Mouse (Mus musculus): ENCODE measurements around the gene Zfp683. TPM values are rescaled to one million over a fixed set of nuclear protein-coding genes. Genes with fewer than 3 reads are reported as not detected.

Gene Zfp683
- polyA plus RNA-seq, 1 experiment from 2014 or later = not detected

DNA sequence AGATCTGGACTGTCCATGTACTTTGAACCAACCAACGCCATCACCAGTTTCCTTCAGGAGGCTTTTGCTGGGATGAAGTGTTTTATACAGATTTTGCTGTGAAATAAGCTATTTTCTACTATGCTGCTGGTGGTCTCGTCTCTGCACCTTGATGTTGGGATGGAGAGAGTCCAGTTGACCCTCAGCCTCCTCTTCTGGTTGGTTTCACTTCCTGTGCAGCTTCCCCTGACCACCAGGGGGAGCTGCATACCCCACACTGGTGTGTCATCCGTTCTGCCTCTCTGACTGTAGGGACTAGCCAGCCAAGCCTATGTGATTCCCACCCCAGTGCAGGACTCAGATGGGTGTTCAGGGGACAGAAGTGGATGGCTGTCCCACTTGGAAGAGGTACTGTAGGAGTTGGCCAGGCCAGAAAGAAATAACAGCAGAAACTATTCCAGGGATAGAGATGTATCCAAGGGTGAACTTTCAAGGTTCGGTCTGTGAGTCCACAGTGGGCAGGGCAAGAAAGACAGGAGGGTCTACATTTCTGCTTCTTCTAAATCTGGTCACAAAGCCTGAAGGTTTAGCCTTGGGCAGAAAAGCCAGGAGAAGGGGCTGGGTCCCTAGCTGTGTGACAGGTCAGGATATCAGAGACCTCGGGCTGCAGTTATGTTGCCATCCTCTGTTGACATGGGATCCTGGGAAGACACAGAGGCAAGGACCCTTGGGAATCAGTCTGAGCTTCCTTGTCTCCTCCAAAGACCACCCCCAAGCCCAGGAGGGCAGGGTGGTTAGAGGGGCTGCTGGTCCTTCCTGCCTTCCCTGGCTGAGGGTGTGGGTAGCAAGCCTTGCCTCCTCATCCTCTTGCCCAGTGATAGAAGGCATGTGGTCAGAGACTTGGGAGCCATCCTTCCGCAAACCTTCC, 39.0 kb downstream of the Zfp683 start:
- no peak overlapping the region for H3K4me2 ChIP-seq (replicated peaks; ENCODE audit: low read depth, low read length)
- DNase-seq (ENCODE audit: low spot score) (peak; percentile 56), ATAC-seq (ENCODE audit: low FRiP score) (no peak)
- H3K9me3 ChIP-seq (ENCODE audit: control insufficient read depth, low read length) = no peaks in the 10 kb centered on the region
- H3K27me3 ChIP-seq (ENCODE audit: control insufficient read depth, insufficient read depth, low read length) = no peaks in the 10 kb centered on the region
- H3K4me1 ChIP-seq (replicated peaks; ENCODE audit: control insufficient read depth, insufficient read depth, low read length) = no peaks in the 10 kb centered on the region
- H3K9ac ChIP-seq (ENCODE audit: low read depth, low read length) = no peak overlapping the region
- H3K27ac ChIP-seq (ENCODE audit: low read depth, low read length) = no peak overlapping the region
- 69% methylated on average over 6 of the region's 6 CpGs for WGBS
- no peak overlapping the region for H3K4me3 ChIP-seq (ENCODE audit: low read depth, low read length)
- no peaks in the 10 kb centered on the region for H3K36me3 ChIP-seq (ENCODE audit: control insufficient read depth, insufficient read depth, low read length)

DNA sequence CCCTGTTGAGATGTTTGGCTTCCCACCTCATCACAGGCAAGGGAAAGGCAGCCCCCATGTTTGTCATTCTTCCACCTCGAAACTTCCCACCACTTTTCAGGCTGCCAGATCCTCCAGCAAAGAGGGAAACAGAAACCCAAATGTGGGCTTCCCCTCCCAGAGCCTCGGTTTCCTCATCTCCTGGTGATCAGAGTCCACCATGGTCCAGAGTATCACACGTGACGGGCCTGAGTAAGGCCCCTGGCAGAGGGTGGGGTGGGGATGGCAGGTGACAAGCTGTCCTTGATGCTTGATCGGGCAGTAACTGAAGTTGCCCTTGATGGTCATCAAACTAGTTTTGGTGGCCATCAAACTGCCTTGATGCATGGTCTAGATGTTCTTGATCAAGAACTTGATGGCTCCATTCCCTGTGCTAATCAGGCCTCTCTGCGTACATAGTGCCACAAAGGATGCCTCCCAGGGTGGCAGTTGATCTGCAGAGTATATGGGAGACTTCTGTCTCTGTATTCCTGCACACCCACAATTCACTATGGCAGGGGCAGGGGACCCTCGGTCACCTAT, 40.4 kb downstream of the Zfp683 start:
- H3K4me2 ChIP-seq (replicated peaks; ENCODE audit: low read depth, low read length) = no peak overlapping the region
- H3K27ac ChIP-seq (ENCODE audit: low read depth, low read length) = no peak overlapping the region
- 86% methylated on average over 7 of the region's 7 CpGs for WGBS
- H3K27me3 ChIP-seq (ENCODE audit: control insufficient read depth, insufficient read depth, low read length) = no peaks in the 10 kb centered on the region
- no peaks in the 10 kb centered on the region for H3K36me3 ChIP-seq (ENCODE audit: control insufficient read depth, insufficient read depth, low read length)
- no peaks in the 10 kb centered on the region for H3K9me3 ChIP-seq (ENCODE audit: control insufficient read depth, low read length)
- H3K9ac ChIP-seq (ENCODE audit: low read depth, low read length) = no peak overlapping the region
- no peaks in the 10 kb centered on the region for H3K4me1 ChIP-seq (replicated peaks; ENCODE audit: control insufficient read depth, insufficient read depth, low read length)
- no peak overlapping the region for H3K4me3 ChIP-seq (ENCODE audit: low read depth, low read length)
- ATAC-seq (ENCODE audit: low FRiP score) (no peak), DNase-seq (ENCODE audit: low spot score) (no peak)

DNA sequence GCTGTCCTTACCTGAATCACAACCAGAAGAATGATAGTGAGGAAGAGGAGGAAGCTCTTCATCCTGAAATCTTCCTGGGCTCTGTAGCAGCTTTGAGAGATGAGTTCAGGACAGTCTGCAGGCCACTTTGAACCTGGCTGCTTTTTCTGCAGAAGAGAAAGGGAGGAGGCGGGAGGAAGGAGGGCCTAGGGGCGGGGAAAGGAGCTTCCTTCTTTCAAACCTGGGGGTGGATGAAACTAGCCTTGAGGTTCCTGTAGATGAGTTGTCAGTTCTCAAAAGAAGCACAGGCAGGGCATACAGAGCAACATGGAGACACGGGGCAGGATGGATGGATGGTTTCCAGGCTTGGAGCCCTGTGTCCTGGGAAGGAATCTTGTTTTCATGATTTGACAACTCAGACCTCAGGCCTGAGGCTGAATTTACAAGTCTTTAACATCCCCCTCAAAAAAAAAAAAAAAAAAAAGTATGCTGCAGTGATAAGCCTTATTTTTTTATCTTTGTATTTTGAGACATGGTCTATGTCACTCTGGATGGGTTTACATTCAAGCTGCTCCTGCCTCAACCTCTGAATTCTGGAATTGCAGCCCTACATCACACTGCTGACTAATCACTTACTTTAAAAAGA, 41.4 kb downstream of the Zfp683 start, which contains the start of gene Cd52:
TSS of gene Cd52 (minus strand) at position 160 of the 625 bp plus-strand sequence.
- DNase-seq (ENCODE audit: low spot score) (no peak), ATAC-seq (ENCODE audit: low FRiP score) (no peak)
- Histone ChIP-seq H3K4me1 (replicated peaks; ENCODE audit: control insufficient read depth, insufficient read depth, low read length) (no peaks in the 10 kb centered on the region), H3K27me3 (ENCODE audit: control insufficient read depth, insufficient read depth, low read length) (no peaks in the 10 kb centered on the region), H3K27ac (ENCODE audit: low read depth, low read length) (no peak within 1 kb of the TSS), H3K4me2 (replicated peaks; ENCODE audit: low read depth, low read length) (no peak within 1 kb of the TSS), H3K9ac (ENCODE audit: low read depth, low read length) (no peak within 1 kb of the TSS), H3K4me3 (ENCODE audit: low read depth, low read length) (no peak within 1 kb of the TSS), H3K36me3 (ENCODE audit: control insufficient read depth, insufficient read depth, low read length) (no peaks in the 10 kb centered on the region), H3K9me3 (ENCODE audit: control insufficient read depth, low read length) (no peaks in the 10 kb centered on the region)
- WGBS = 43% methylated on average over 3 of the region's 3 CpGs

DNA sequence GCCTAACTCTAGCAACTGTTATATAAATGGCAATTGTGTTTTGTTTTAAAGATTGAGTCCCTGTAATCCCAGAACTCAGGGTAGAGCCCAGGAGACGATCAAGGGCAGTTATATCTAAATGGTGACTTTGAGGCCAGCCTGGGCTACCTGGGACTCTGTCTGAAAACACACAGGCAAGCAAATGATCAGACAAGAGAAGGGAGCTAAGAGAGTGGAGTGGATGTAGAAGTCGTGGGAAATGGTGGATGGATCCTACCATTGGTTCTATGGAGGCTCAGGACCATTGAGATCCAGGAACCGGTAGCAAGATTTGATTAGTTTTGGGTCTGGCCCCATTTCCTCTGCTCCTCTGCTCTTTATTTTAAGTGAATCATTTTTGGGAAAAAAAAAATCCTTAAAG, 42.5 kb downstream of the Zfp683 start:
- Histone ChIP-seq H3K4me2 (replicated peaks; ENCODE audit: low read depth, low read length) (no peak overlapping the region), H3K9ac (ENCODE audit: low read depth, low read length) (no peak overlapping the region), H3K4me3 (ENCODE audit: low read depth, low read length) (no peak overlapping the region), H3K27me3 (ENCODE audit: control insufficient read depth, insufficient read depth, low read length) (no peaks in the 10 kb centered on the region), H3K9me3 (ENCODE audit: control insufficient read depth, low read length) (no peaks in the 10 kb centered on the region), H3K36me3 (ENCODE audit: control insufficient read depth, insufficient read depth, low read length) (no peaks in the 10 kb centered on the region), H3K4me1 (replicated peaks; ENCODE audit: control insufficient read depth, insufficient read depth, low read length) (no peaks in the 10 kb centered on the region), H3K27ac (ENCODE audit: low read depth, low read length) (no peak overlapping the region)
- WGBS = 75% methylated on average over 3 of the region's 3 CpGs
- no peak for ATAC-seq (ENCODE audit: low FRiP score)
- DNase-seq (ENCODE audit: low spot score) = no peak

DNA sequence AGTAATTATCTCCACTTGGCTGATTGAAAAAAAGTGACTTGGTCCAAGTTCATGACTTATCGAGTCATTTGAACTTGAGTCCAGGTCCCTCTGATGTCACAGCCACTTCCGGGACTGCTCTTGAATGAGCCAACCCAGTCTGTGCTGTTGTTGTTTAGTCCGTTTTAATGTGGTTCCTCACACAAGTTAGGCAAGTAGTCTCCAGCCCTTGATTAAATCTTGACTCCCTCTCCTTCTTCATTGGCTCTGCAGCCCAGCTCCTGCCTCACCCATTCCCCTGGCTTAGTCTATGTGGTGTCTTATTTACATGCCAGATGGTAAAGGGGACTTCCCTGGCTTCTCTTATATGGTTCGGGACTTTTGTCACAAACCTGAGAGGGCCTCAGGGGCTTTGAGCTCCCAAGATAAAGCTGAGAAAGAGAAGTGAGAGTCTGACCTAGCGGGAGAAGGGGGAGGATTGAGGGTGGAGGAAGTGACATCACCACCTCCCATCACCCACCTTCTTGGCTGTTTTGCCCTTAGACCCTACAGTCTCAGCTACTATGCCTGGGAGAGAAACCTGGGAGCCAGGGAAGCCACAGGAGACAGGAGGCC, 43.5 kb downstream of the Zfp683 start:
- Histone ChIP-seq H3K9me3 (ENCODE audit: control insufficient read depth, low read length) (no peaks in the 10 kb centered on the region), H3K27ac (ENCODE audit: low read depth, low read length) (no peak overlapping the region), H3K36me3 (ENCODE audit: control insufficient read depth, insufficient read depth, low read length) (no peaks in the 10 kb centered on the region), H3K4me3 (ENCODE audit: low read depth, low read length) (no peak overlapping the region), H3K4me1 (replicated peaks; ENCODE audit: control insufficient read depth, insufficient read depth, low read length) (no peaks in the 10 kb centered on the region), H3K4me2 (replicated peaks; ENCODE audit: low read depth, low read length) (no peak overlapping the region), H3K9ac (ENCODE audit: low read depth, low read length) (no peak overlapping the region), H3K27me3 (ENCODE audit: control insufficient read depth, insufficient read depth, low read length) (no peaks in the 10 kb centered on the region)
- DNase-seq (ENCODE audit: low spot score) (no peak), ATAC-seq (ENCODE audit: low FRiP score) (no peak)
- 83% methylated on average over 5 of the region's 5 CpGs for WGBS

DNA sequence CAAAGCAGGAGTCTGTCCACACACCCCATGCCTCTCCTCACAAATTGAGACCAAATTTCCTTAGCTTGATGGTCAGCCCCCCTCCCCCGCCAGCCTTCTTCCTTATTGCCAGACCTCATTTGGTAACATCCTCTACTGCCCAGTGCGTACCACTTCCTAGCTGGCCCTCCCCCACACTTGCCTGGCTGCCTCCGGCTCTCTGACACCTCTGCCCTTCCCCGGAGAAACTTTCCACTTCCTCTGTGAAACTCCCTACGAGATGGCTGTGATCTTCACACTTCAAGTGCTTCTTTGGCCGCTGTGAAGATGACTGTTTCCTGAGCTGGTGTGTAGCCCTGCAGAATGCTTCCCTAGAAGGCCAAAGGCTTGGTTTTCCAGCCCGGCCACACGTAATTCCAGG, 45.0 kb downstream of the Zfp683 start:
- ATAC-seq (ENCODE audit: low FRiP score) (no peak), DNase-seq (ENCODE audit: low spot score) (no peak)
- Histone ChIP-seq H3K4me1 (replicated peaks; ENCODE audit: control insufficient read depth, insufficient read depth, low read length) (no peaks in the 10 kb centered on the region), H3K27me3 (ENCODE audit: control insufficient read depth, insufficient read depth, low read length) (no peaks in the 10 kb centered on the region), H3K36me3 (ENCODE audit: control insufficient read depth, insufficient read depth, low read length) (no peaks in the 10 kb centered on the region), H3K4me2 (replicated peaks; ENCODE audit: low read depth, low read length) (no peak overlapping the region), H3K9me3 (ENCODE audit: control insufficient read depth, low read length) (no peaks in the 10 kb centered on the region), H3K9ac (ENCODE audit: low read depth, low read length) (no peak overlapping the region), H3K4me3 (ENCODE audit: low read depth, low read length) (no peak overlapping the region), H3K27ac (ENCODE audit: low read depth, low read length) (no peak overlapping the region)
- WGBS = 74% methylated on average over 8 of the region's 8 CpGs

DNA sequence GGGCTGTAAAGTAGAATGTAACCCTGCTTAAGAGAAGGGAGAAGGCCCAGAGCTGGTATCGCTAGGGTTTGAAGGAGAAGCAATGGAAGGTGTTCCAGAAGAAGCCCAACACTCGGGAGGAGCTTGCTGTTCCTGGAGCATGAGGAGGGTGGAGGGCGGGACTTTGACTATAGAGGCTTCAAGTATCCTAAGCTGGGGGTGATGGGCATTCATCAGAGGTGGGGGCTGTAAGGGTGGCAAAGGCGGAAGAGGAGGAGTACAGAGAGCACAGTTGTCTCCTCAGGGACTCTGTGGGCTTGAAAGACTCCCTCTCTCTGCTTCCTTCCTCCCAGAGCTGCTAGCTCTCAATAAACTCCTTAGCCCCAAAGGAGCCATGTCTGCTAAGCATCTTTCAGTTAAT, 46.6 kb downstream of the Zfp683 start:
- Histone ChIP-seq H3K27ac (ENCODE audit: low read depth, low read length) (no peak overlapping the region), H3K9me3 (ENCODE audit: control insufficient read depth, low read length) (no peaks in the 10 kb centered on the region), H3K36me3 (ENCODE audit: control insufficient read depth, insufficient read depth, low read length) (no peaks in the 10 kb centered on the region), H3K9ac (ENCODE audit: low read depth, low read length) (no peak overlapping the region), H3K4me2 (replicated peaks; ENCODE audit: low read depth, low read length) (no peak overlapping the region), H3K4me3 (ENCODE audit: low read depth, low read length) (no peak overlapping the region), H3K27me3 (ENCODE audit: control insufficient read depth, insufficient read depth, low read length) (no peaks in the 10 kb centered on the region), H3K4me1 (replicated peaks; ENCODE audit: control insufficient read depth, insufficient read depth, low read length) (no peaks in the 10 kb centered on the region)
- ATAC-seq (ENCODE audit: low FRiP score) = no peak
- WGBS = 82% methylated on average over 4 of the region's 4 CpGs
- DNase-seq (ENCODE audit: low spot score) = no peak

DNA sequence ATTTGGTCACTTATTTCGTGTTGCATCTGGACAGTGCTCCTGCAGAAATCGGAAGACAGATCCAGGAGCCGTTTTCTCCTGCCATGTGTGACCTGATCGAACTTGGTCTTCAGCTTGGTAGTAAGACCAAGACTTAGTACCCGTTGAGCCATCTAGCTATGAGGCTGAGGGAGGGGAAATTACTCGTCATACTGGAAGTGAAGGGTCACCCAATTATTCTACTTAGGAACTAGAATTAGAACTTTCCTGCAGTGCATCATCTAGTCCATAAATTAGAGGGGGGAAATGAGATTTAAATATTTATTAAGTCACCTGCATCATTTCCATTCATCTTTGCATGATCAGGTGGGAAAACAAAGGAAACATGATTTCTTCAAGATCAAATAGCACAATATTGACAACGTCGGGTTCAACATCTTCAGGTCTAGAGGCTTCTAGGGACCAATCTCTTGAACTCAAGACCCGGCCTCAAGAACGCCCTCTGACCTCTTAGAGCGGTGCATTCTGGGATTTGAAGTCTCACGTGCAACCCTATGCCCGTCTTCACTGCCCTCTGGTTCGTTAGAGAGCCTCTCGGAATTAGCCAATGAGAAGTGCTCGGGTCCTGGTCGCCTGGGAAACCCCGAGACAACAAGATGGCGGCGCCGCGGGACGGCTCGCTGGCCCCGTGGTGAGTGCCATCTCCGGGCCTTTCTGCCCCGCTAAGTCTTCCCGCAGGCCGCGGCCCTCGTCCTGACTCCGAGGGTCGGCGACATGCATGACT, 48.5 kb downstream of the Zfp683 start, which contains the start of gene Ubxn11:
TSS of gene Ubxn11 (plus strand) at position 592 of the 763 bp plus-strand sequence.
- Histone ChIP-seq H3K27me3 (ENCODE audit: control insufficient read depth, insufficient read depth, low read length) (no peaks in the 10 kb centered on the region), H3K27ac (ENCODE audit: low read depth, low read length) (no peak within 1 kb of the TSS), H3K4me1 (replicated peaks; ENCODE audit: control insufficient read depth, insufficient read depth, low read length) (no peaks in the 10 kb centered on the region), H3K36me3 (ENCODE audit: control insufficient read depth, insufficient read depth, low read length) (no peaks in the 10 kb centered on the region), H3K9ac (ENCODE audit: low read depth, low read length) (peak within 1 kb of the TSS; percentile 56), H3K4me2 (replicated peaks; ENCODE audit: low read depth, low read length) (peak within 1 kb of the TSS; percentile 64), H3K9me3 (ENCODE audit: control insufficient read depth, low read length) (no peaks in the 10 kb centered on the region), H3K4me3 (ENCODE audit: low read depth, low read length) (peak within 1 kb of the TSS; percentile 81)
- peak; percentile 96 for ATAC-seq (ENCODE audit: low FRiP score)
- peak; percentile 91 for DNase-seq (ENCODE audit: low spot score)
- 17% methylated on average over 34 of the region's 34 CpGs for WGBS

Measured in hindbrain, embryonic 11.5 days (tissue).